Mouse (Mus musculus): ENCODE measurements at regions not wholly inside any gene's neighbourhood (a gene's known extent, or its start where the extent isn't known, plus 50 kb on each side); places are given as distances from the start of the nearest gene placed in this dataset.

DNA sequence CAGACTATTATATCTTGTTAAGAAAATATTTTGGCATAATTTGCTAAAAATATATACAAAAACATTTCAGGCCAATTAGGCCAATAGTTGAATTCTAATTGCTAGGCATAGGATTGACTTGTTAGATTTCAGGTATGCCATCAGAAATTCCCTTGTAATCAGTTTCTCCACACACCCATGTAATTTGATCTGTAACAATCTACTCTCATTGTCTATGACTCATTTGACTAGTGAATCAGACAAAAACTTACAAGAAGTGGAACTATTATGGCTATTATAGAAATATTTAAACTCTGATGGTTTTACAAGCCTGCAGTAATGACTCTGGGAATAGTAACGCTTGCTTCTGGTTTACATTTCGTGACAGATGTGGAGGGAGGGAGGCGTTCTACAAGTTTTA, 338.9 kb upstream of the Ptbp2 start:
- intact Hi-C loops (cut with DNase I): no loop called here

DNA sequence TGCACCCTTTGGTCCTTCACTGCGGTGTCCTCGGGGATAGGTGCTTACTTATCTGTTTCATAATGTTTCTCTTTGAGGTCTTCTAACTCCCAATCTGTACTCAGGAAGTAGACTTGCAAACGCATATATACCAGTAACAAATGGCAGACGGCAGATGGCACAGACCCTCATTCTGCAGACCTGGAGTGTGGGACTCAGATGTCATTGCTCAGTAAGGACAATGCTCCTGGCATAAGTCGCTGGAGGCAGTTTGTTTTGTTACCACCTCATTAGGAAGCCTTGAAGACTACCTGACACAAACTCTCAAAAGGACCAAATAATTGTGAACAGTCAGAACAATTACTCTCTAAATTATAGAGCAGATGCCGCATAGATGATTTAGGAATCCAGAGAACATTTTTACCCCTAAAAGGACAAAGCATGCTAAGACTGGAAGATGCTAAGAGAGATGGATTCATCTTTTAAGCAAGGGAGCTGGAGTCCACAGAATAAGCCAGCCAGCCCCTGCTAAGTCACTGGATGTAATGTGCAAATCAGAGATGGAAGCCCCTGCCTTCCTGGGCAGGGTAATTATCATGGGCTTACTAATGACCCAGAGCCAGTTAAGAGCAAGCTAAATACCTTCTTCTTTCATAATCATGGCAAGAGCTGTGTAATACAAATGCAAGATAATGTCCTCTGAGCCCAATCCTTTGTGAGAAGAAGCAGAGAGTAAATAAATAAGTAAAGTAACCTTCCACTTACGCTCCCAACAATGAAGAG, 299.1 kb upstream of the Ptbp2 start:
- DNase-seq (ENCODE audit: low spot score in 2 of 2): no peak
- intact Hi-C loops (cut with DNase I): no loop called here

More for the DNA sequence above, 338.9 kb upstream of the Ptbp2 start:
- no peak for DNase-seq (ENCODE audit: low spot score in 2 of 2)

- intact Hi-C loops (cut with DNase I): no loop called here
These were observed 289.3 kb upstream of the Ptbp2 start for GRCm38 (mm10) chr3:120073528-120073927.

DNA sequence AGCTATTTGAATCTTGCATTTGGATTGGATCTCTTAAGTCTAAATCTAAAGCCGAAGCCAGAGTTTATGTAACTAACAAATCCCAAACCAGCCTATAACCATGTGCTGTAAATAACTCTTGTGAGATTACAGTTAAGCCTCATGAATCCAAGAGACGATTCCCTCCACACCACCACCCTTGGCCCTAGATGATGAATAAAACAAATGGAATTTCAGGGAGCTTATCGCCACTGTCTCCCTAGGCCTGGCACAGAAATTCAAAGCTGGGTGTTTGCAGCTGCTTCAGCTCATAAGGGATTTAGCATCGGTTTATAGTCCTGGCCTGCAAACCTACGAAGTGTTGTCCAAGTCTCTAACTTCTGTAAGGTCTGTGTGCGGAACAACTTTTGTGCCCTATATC, 281.4 kb upstream of the Ptbp2 start:
- no peak for DNase-seq (ENCODE audit: low spot score in 2 of 2)
- intact Hi-C loops (cut with DNase I): no loop called here

More at GRCm38 (mm10) chr3:120073528-120073927, 289.3 kb upstream of the Ptbp2 start:
- no peak for DNase-seq (ENCODE audit: low spot score in 2 of 2)

DNA sequence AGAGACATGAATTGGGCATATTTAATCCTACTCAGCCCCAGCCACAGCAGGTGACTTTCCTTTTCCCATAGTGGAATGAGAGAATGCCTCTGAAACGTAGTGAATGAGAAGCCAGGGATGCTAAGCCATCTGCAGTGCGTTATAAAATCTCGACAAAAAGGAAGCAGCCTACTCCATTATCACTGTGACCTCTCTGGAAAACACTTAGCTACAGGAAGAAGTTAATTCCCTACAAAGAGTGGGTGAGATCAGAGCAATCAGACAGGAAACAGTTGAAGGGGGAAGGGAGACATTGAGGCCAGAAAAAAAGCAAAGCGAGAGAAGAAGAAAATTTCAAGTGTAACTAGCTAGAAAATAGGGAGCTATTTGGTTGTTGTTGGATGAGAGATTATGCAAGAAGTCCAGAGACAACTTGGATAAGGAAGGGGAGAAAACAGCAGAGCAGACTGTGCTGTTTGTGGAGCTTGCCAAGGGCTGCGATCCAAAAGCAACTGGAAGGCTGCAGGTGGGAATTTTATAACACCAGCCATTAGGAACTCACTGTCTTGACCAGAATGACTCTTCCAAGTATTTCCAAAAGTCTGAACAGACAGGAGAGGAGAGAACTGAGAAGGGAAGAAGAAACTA, 280.7 kb upstream of the Ptbp2 start:
- intact Hi-C loops (cut with DNase I): no loop called here
- DNase-seq (ENCODE audit: low spot score in 2 of 2): no peak

DNA sequence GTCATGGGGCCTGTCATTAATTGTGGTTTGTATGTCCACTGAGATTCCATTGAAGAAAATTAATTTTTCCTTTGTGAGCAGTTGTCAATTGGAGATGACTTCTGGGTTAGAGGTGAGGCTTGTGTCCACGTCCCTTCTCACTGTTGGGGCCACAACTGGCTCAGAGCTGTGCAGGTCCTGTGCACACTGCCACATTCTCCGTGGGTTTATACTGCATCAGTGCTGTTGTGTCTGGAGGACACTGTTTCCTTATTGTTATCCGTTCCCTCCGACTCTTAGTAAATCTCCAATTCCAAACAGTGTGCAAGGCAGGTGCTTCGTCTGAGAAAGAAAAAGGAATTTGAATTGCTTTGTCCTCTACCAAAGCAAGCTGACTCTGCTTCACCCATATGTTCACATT, 278.0 kb upstream of the Ptbp2 start:
- intact Hi-C loops (cut with DNase I): no loop called here

GRCm38 (mm10) chr3:120059959-120060358, 275.7 kb upstream of the Ptbp2 start:
- no peak for DNase-seq (ENCODE audit: low spot score in 2 of 2)
- intact Hi-C loops (cut with DNase I): no loop called here

More for the DNA sequence above, 278.0 kb upstream of the Ptbp2 start:
- DNase-seq (ENCODE audit: low spot score in 2 of 2): no peak

- intact Hi-C loops (cut with DNase I): no loop called here
- no peak for DNase-seq (ENCODE audit: low spot score in 2 of 2)
These were observed 271.2 kb upstream of the Ptbp2 start for GRCm38 (mm10) chr3:120055216-120056154.

DNA sequence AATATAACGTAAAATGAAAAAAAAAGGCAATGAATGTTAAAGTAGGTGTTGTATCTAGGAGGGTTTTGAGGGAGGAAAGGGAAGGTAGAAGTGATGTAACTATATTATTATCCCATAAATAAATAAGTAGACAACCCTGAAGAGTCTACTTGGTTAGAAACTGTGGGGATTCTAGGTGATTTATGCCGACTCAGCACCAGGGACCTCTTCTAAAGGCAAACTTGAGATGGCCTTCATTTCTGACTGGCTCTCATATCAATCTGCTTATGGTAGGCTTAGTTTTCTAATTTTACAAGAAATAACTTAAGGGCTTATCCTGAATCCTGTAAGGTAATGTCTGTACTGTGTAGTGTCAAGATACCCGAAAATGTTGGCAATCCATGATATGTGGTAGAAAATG, 263.0 kb upstream of the Ptbp2 start:
- no peak for DNase-seq (ENCODE audit: low spot score in 2 of 2)
- intact Hi-C loops (cut with DNase I): no loop called here

GRCm38 (mm10) chr3:120037526-120037925, 253.3 kb upstream of the Ptbp2 start:
- intact Hi-C loops (cut with DNase I): no loop called here

DNA sequence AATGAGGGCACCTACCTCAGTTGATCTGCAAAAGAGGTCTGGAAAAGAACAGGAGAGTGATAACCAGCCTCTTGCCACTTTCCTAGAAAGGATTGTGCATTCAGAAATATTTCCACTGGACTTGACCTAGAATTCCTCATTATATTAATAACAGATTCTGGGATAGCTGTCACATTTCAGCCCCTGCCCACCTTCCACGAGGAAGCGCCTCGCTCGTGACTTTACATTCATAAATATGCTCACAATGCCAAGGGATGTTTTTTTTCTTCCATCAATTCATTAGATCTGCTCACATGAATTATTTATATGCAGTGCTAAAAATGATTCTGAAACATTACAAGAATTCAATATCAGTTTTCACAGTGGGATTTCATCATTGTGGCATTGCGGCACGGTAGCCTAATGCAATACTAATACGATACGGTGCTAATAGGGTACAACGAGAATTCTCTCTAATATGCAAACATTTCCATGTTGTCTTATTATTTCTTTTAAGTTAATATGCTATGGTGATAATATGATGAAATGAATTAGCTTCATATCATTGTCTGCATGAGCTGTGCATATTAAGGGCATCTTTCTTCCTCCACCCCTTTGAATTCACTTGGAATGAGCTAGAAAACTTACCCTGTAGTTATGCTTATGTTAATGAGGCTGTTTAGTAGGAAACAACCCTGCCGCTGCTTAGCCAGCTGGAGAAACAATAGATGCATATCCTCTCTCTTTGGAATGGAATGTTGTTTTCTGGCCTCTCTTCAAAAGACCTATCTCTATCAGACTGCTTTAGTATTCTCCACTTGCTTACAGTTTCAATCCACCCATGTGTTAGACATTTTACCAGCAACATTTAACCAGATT, 235.8 kb upstream of the Ptbp2 start:
- DNase-seq (ENCODE audit: low spot score in 2 of 2): no peak
- intact Hi-C loops (cut with DNase I): no loop called here

More at GRCm38 (mm10) chr3:120037526-120037925, 253.3 kb upstream of the Ptbp2 start:
- DNase-seq (ENCODE audit: low spot score in 2 of 2): no peak

DNA sequence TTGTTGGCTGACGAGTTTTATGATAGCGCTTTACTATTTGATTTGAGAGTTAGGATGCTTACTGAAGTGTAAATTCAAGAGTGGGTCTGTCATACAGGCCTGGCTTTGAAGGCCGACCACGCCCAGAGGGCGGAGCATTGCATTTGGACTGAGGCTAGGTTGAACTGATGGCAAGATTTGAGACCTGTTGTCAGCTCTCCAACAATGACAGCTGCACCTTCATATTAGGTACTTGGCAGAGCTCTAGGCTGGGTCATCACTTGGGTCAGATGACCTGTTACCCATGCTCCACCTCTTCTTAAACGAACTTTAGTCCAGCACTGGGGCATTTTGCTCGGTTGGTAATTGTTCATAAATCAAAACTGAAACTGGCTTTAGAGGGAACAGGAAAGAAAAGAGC, 231.1 kb upstream of the Ptbp2 start:
- intact Hi-C loops (cut with DNase I): no loop called here

GRCm38 (mm10) chr3:120011861-120012260, 227.6 kb upstream of the Ptbp2 start:
- intact Hi-C loops (cut with DNase I): no loop called here
- peak in 1 of 2 experiments; percentile 4 for DNase-seq (ENCODE audit: low spot score in 2 of 2)

More for the DNA sequence above, 231.1 kb upstream of the Ptbp2 start:
- DNase-seq (ENCODE audit: low spot score in 2 of 2): no peak

- intact Hi-C loops (cut with DNase I): no loop called here
These were observed 223.8 kb upstream of the Ptbp2 start for GRCm38 (mm10) chr3:120008110-120008509.

DNA sequence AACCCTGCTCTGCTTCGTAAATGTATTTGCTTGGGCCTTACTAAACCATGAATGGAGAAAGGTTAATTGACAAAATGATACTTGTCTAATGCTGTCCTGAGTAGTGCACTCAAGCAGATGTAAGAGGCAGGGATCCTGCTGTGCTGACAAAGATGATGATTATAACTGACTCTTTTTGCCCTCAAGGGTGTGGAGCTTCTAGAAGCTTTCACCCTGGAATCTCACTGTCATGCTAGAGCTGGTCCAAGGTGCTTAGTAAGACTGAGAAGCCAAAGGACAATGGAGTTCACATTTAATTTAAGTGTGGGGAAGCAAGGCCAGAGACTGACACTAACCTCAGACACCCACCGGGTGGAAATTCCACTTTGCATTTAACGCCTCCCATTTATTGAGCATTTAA, 220.3 kb upstream of the Ptbp2 start:
- no peak for DNase-seq (ENCODE audit: low spot score in 2 of 2)
- intact Hi-C loops (cut with DNase I): no loop called here

More at GRCm38 (mm10) chr3:120008110-120008509, 223.8 kb upstream of the Ptbp2 start:
- no peak for DNase-seq (ENCODE audit: low spot score in 2 of 2)

DNA sequence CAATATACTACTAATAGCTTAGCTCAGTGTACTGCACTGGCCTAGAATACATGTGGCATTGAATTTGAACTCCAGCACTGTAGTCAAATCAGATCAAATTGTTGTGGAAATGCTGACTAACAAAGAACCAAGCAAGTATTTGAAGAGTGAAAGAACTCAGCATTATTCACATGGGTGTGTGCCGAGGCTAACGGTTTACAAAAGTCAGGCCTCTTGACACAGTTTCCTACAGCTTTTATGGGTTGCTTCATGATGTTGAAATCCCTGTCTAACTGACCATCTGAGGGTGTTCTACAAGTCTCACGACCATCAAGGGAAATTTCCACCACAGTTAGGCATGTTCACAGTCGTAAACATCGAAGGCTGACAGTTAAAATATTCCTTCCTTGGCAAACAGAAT, 216.0 kb upstream of the Ptbp2 start:
- DNase-seq (ENCODE audit: low spot score in 2 of 2): no peak
- intact Hi-C loops (cut with DNase I): no loop called here

- intact Hi-C loops (cut with DNase I): no loop called here
- DNase-seq (ENCODE audit: low spot score in 2 of 2): no peak
These were observed 212.2 kb upstream of the Ptbp2 start for GRCm38 (mm10) chr3:119996258-119996988.

DNA sequence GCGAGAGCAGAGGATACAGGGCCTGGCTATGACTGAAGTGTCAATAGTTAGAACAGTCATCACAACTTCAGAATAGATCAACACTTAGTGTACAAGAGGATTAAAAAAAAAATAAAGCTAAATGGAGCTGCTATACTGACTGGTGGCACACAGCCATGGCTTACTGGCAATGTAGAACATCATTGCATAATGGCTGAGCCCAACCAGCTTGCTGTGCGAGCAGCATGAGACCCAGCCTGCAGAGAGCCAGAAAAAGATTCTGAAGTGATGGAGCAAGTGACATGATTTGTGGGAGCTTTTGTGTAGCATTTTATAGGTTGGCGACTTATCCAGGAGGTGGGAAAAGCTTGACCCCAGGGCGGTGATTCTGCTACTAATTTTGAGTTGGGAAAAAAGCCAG, 211.5 kb upstream of the Ptbp2 start:
- intact Hi-C loops (cut with DNase I): no loop called here
- peak; percentile 13 to 41 for DNase-seq (ENCODE audit: low spot score in 2 of 2)

Measured in left cerebral cortex, postnatal 36 days (tissue).